Mouse (Mus musculus) 3134 (cell line): ENCODE measurements around the gene Rmi2.
"Not testable (repeated sequence)": the region's sequence is repeated elsewhere in the genome, so short reads cannot be mapped to it uniquely, and the experiment has no call there.

ENCODE experiments used
- DNase-seq: peaks from one replicate; pipeline ENCODE4 v3.0.0-alpha.2; 2011; ENCODE audit warnings: low spot score; ENCODE audit not compliant: insufficient read length; ENCODE audit errors: extremely low read depth

The Rmi2 gene

DNA sequence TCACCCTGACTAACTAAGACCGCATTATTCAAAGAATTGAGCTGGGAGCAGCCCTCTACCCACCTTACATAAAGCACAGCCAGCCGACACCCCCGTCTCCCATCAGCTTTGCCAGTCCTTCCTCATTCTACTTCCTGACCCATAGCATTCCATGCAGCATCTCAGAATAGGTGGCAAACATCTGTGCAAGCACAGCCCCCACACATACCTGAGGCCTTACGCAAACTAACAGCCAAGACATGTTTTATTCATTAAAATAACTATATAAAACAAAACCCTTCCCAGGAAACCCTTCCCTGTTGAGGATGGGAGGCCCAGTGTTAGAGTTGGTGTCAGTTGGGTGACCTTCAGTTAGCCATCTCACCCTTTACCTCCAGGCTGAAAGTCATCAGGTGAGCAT lies 9.0 kb upstream of the Rmi2 start:
- DNase-seq: no peak

DNA sequence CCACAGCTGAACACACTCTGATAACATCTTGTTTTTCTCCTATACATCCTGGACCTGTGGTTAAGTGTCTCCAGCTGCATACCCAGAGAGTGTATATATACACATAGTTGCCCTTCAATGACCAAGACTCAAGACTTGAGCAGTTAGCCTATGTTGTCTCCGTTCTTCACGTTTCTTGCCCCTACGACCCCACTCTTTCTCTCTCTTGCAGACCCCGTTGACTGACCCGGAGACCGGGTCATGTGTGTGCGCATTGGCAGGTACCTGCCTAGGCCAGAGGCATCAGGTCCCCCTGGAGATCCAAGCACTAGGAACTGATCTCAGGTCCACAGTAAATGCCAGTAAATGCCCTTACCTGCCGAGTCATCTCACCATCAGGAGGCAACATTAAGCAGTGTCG lies 7.6 kb upstream of the Rmi2 start:
- no peak for DNase-seq

DNA sequence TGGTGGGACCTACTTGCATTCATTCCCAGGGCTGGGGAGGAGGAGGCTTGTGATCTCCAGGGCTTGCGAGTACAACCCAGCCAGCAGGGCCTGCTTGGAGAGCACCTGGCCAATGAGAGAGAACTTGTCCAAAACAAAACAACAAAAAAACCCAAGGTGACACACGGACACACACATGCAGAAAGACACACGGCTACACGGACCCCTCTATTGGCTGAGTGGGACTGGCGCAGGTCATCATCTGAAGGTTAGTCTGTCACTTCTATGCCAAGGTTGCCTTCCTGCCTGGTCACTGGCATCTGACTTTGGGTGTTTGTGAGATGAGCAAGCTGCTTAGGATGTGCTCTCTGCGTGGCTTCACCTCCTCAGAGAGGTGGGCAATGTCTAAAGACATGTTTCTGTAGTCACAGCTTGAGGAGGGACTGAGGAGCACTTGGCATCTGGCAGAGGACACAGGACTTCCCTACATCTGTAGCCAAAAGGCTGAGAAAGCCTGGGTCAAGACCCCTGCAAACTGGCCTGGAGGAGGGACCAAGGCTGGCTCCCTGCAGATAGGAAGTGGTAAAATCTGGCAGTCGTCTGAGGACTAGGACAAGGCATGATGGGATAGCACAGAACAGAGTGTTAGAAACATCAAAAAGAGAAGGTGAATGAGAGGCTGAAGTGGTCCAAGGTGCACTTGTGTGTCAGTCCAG lies 6.9 kb upstream of the Rmi2 start:
- no peak for DNase-seq

DNA sequence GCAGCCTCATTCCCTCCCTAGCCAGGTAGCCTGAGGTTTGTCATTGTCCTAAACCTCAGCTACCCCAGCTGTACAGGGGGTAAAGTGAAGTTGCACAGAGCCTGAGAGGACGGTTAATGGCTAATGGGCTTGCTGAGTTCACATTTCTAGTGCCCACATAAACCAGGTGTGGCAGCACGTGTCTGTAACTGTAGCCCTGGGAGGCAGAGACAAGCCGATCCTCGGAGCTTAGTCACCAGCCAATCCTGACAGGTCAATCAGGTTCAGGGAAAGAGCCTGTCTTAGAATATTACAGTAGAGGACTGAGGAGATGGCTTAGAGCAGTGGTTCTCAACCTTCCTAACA lies 6.4 kb upstream of the Rmi2 start:
- DNase-seq: no peak

DNA sequence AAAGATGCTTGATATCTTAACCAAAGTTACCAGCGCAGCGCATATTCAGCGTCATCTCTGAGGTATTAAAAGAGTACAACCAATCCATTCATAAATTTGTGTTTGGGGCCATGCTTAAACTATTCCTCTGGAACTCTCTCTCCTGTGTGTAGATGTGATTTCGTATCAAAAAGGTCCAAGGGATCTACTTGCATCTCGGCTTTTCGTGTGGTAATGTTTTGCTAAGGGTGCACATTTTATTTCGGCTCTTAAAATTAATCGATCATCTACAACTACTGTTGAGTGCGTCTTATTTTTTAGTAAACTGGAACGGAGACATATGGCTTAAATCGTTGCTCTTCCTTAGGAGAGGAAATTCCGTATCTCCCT lies 333 bp upstream of the Rmi2 start:
- no peak for DNase-seq

DNA sequence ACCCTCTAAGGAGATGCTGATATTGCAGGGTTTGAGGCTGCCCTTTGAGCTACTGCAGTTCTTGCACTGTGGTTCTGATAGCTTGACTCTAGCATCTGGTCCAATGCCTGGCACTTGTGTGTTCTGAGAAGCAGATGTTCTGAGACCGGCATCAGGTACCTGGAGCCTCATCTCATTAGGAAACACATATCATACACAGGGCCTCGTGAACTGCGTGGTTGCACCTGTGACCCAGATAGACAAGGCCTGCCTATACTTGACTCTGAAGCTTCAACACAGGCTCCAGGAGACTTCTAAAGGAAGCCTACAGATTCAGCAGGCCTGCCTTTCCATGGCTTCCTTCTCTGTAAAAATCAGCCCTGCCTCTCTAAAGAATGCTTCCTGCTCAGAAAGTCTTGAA lies 1.5 kb downstream of the Rmi2 start:
- no peak for DNase-seq

DNA sequence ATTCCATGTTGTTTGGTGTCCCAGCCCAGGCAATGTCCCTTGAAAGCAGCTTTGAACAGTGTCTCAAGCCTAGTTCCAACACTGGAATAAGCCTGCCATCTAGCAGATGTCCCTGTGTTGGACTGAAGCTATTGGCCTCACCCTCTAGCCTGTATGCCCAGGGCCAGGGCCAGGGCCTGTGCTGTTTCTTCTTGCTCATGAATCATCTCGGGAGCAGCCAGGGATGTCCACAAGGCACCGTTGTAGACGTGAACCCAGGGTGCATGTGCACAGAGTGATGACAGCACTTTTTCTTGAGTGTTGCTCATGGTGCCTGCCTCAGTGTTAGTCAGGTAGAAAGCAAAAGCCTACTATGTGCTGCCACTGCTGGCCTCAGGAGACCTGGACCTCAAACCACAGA lies 2.4 kb downstream of the Rmi2 start:
- peak; percentile 43 for DNase-seq

DNA sequence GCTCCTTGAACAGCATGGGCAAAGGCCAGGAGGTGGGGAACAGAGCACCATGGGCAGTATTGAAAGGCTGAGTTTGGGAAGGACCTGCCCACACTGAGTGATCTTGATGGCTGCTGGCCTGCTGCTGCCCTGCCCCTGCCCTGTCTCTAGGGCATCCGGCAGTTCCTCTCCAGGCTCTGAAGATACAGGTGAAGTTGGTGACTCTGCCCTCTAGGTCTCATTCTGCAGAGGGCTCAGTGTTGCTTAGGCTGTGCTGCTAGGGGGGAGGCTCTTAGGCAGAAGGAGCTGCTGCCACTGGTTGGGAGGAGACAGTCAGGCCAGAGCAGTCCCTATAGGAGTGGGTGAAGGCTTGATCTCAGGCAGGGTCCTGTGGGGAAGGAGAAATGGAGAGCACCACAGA lies 3.0 kb downstream of the Rmi2 start:
- DNase-seq: no peak

DNA sequence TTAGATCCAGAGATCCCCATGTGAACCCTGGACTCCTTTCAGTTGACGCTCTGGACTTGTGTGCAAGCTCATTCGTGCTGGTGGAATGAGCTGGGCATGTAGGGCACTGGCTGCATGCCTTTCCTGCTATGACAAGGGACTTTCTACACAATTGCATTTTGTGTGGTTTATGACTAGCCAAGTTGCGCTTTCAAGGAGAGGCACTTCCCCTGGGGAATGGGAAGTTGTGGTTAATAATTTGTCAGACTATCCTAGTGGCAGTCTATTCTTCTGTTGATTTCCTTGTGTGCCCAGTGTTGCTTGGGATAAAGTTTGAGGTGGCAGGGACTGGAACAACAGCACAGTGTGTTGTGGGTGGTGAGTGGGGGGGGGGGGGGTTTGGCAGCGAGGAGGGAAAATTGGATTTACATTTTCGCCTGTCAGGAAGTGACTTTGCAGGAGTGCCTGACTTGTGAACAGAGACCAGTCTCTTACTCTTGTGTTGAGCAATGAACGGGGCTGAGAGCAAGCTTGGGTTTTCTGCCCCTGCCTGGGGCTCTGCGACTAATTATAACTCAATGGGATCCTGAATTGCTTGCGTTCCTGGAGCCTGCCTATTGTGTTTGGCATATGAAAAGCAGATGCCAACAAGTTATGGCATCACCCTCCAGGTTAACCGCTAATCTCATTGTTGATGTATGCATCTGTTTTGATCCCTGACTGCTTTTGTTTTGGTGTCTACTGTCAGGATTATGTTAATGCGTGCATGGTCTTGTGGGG lies 3.8 kb downstream of the Rmi2 start:
- DNase-seq: peak; percentile 73

DNA sequence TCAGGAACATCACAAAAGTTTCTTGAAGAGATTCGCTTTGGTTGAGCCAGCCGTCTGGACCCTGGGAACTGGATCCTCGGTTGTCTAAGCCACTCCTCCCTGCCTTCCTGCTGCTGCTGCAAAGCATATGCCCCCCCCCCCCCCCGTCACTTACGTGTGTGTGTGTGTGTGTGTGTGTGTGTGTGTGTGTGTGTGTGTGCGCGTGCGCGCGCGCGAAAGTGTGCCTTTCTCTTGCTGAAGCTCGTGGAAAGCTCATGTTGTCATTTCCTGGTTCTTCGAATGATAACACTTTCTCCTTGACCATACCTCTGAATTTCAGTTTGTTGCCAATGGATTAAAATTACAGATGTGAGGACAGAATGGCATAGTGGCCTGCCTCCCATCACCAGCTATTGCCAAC lies 5.2 kb downstream of the Rmi2 start:
- DNase-seq: no peak

DNA sequence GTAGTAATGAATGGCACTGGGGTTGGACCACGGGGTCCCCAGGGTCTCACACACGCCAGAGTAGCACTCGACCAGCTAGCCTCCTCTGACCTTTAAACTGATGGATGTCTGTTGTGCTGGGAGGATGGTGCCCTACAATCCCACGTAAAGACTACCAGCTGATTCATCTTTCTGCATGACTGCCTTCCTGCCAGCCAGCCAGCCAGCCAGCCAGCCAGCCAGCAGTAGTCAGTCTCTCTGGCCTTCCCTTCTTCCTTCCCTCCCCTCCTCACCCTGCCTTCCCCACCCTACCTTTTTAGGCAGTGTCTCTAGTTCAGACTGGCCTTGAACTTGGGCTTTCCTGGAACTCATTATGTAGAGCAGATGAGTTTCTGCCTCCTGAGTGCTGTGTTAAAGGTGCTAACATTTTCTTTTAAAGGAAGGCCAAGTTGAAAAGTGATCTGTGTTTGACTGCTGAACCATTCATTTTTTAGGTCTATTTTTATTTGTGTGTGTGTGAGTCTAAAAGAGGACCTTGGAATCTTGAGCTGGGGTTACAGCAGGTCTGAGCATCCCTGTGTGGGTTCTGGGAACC lies 7.5 kb downstream of the Rmi2 start:
- DNase-seq: peak; percentile 45

DNA sequence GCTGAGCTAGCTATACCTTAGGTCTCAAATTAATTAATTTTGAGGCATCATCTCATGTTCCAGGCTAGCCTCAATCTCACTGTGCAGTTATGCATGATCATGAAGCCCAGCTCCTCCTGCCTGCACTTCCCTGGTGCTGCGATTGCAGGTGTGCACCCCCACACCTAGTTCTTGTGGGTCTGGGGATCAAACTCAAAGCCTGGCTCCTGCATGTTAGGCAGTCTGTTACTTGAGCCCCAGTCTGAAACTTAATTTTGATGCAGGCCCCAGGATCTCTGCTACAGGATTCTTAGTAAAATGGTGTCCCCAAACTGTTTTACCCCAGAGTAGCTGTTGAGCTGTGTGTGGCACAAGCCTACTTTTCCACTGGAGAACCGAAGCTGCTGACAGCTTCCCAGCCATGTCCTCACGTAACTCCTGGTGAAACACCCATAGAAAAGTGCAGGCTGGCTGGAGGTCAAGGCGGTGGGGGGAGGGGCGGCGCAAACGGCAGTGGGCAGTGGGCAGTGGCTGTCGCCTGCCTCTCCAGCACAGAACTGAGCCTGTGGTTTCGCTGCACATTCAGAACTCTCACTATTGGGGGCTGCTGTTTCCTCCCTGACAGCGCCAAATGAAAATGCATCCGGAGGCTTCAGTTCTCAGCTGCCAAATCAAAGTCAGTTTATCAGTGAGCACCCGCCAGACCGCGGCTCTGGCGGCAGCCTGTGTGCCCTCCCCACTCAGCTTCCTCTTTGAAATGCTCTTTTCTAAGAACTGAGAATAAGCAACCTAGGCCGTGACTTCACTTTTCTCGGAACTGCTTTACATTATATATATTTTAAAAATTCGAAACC lies 8.8 kb downstream of the Rmi2 start:
- DNase-seq: no peak

DNA sequence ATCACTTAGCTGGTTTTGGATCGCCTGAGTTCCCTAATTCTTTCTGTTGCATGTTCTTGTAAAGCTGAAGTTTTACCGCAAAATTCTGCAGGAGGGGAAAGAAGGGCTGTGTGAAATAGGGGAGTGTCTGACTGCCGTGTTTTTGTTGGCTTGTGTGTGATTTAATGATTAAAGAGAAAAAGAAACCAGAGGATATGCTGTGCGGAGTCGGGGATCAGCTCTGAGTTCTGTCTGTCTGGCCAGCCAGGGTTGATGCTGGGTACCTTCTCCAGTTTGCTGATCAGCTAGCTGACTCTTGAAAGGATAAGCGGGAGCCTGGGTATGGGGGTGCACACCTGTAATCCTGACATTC lies 9.4 kb downstream of the Rmi2 start:
- no peak for DNase-seq

DNA sequence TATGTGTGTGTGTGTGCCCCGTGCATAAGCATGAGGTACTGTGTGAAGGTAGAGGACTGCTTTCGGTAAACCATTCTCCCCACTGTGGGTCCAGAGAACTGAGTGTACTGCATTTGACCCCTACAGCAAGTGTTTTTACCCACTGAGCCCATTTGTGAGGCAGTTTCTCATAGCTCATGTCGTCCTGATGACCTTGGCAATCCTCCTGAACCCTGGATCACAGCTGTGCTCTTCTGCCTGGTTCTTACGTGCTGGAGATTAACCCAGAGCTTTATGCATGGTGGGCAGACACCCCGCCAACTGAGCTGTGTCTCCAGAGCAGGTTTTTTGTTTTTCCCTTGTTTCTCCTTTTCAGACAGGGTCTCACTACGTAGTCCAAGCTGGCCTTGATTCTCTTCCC lies 11.1 kb downstream of the Rmi2 start:
- no peak for DNase-seq

DNA sequence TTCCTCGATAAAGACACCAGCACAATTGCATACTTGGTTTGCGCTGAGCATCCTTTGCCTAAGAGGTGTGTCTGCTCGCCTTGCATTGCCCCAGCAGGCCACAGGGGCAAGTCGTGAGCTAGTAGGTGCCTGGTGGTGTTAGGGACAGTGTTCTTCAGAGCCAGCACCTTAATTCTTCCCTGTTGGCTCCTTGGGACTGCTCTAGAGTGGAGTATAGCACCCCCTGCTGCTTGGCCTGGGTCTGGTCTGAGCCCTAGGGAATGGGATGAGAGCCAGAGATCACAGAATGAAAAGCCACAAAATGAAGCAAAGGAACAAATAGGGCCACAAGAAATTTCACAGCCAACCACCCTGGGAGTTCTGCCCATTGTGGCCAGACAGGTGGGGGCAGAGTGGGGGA lies 11.6 kb downstream of the Rmi2 start:
- DNase-seq: peak; percentile 84

DNA sequence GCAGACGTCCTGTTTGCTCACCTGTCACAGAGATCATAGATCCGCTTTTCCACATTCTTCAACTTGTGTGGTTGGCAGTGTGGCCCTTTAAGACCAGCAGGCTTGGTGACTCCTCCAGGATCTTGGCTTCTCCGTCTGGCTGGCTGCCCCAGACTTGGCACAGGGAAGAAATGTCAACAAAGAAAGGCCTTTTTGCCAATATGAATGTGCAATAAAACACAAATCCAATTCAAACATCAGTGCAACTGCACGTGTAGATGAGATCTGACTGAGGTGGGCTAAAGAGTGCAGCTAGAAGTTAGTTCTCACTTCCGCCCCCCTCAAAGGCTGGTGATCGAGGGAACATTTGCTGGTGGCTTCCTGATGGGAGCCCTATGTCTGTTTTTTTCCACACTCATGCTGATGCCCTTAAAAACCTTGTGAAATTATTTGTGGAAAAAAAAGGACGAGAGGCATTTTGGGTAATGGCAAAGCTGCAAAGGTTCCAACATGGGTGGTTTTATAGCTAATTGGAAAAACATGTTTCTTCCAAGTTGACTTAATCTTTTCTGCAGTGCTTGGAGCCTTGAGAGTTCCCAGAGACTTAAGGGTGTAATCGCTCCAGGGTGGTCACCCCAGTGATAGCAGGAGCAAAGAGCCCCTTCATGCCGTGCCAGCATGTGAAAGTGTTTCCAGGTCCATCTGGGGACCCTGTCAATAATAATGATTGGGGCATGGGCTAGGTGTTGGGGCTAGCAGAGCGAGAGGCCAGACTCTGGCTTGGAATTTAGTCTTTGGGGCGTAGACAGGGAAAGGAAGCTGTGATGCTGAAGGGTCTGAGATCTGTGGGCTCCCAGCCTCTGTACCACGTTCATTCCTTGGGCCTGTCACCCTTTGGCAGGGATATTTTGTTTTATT lies 15.4 kb downstream of the Rmi2 start:
- peak; percentile 69 for DNase-seq

DNA sequence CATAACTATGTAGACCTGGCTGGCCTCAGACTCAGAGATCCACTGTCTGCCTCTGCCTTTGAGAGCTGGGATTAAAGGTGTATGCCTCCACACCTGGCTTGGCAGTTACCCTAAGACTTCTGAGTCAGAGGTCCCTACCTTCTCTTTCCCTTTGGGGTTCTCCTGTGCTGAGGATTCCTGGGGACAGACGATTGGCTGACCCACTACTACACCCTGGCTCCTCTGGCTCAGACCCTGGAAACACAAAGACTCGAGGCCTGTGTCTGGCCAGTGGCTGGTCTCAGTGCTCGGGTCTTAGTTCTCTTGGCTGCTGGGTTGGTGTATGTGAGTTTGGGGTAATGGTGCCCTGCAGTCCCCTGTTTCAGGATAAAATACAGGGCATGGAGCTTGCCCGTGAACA lies 16.0 kb downstream of the Rmi2 start:
- DNase-seq: no peak

DNA sequence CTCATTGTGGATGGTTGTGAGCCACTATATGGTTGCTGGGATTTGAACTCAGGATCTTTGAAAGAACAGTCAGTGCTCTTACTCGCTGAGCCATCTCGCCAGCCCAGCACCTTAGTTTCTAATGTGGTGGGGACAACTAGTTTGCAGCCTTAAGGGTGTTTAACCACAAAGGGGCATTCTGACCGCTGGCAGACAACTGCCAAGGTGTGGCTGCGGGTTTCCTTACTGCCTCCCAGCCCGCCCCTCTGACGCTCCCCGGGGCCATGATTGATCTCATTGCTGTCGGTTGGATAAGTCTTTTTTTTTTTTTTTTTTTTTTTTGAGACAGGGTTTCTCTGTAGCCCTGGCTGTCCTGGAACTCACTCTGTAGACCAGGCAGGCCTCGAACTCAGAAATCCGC lies 17.4 kb downstream of the Rmi2 start:
- DNase-seq: not testable (repeated sequence)

DNA sequence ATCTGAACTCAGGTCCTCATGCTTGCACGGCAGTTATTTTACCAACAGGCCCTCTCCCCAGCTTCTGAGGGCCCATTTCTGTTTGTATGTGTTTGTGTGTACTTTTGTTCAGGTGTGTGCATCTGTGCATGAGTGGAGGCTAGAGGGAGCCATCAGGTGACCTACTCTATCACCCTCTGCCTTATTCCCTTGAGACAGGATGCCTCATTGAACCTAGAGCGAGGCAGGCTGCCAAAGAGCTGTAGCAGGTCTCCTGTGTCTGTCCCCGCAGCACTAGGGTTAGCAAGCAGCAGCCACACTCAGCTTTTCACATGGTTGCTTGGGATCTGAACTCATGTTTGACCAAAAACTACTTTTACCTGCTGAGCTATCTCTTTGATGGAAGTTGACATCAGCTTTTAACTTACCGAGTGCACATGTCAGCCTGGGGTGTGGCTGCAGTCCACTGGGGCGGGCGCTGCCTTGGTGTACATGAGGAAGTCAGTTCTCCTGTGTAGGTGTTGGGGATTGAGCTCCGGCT lies 24.9 kb downstream of the Rmi2 start:
- DNase-seq: no peak

DNA sequence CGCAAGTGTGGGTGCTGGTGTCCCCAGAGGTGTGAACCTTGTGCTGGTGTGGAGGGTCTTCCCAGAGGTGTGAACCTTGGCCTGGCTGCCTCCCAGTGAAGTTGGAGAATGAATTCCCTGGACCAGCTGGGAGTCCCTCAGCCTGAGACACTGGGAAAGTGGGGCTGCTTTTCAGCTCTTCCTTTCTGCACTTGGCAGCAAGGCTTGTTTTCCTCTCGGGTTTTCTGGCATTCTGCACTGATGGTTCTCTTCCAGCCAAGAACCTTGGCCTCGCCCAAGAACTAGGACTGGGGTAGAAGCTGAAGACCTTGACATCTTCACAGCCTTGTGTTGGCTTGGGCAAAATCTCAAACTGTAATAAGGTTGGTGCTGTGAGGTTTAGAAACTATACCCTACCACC lies 26.5 kb downstream of the Rmi2 start:
- DNase-seq: no peak
